Mouse (Mus musculus) frontal cortex, postnatal 36 days (tissue): ENCODE measurements around the gene Synj1.
A peak's percentile ranks its signal among the peaks of the same experiment; 100 is the strongest.

Experiments
- DNase-seq, 2 experiments: peaks; one replicate each; pipeline ENCODE4 v3.0.0; 2022; ENCODE audit warnings: low spot score in 2 of 2

The Synj1 gene

DNA sequence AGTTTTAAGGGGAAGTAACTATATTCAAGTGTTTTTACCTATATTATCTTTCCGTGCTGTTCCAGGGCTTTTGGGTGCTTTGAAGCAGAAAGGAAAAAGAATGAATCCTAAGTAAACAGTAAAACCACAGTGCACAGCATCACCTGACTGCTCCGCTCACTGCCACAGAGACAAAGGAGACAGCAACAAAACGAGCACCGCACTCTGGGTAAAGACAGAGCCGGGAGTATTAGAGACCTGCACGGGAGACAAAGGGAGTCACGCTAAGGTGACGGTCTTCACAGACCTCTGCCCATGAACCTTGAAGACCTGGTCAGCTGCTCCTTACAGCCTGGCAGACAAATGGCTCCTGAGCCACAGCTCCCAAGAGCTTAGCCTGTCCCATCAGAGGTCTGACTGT lies 64.1 kb downstream of the Synj1 start:
- no peak for DNase-seq

DNA sequence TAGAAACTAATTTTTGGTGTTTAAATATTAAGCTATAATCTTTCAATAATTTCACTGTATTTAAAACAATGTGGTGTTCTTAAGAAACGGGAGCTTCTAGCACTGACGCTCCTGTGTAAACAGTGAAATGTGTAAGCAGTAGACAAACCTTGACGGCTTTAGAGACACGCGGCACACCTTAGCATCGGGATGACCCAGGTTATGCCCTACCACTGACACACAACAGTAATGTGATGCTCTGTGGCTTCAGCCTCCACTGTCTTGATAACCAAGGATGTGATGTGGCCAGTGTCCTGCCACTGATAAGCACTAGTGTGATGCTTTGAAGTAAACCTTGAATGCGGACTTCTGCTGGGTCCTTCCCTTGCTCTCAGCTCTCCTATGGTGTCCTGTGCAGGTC lies 69.9 kb downstream of the Synj1 start:
- no peak for DNase-seq

DNA sequence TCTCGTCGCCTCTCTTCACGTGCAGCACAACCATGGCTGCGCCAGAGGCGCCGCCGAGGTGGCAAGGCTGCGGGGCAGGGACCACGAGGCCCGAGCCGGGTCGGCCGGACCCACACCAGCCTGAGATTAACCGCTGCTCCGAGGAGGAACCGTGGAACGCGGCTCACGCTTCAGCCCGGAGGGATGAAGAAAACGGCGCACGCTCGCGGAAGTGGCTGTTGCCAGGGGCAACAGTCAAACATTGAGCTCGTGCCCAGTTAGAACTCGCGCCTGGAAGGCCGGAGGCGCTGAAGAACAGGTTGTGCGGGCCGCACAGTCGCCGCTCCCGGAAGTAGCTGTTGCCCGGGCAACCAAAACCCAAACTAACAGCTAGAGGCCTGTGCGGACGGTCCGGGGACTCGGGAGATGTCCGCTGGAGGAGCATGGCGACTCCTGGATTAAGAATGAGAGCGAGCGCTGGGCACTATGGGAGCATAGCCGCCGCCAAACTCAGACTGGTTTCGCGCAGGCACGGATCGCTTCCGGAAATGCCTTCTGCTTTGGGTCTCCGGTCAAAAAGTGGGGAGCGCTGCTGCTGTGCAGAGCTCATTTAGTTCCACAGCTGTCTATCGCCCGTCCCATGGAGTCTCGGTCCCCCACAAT lies 76.3 kb downstream of the Synj1 start, which contains the start of gene Cfap298:
Gene Cfap298 (minus strand): TSS at position 428 of the 642 bp plus-strand sequence.
- peak; percentile 92 to 95 for DNase-seq

DNA sequence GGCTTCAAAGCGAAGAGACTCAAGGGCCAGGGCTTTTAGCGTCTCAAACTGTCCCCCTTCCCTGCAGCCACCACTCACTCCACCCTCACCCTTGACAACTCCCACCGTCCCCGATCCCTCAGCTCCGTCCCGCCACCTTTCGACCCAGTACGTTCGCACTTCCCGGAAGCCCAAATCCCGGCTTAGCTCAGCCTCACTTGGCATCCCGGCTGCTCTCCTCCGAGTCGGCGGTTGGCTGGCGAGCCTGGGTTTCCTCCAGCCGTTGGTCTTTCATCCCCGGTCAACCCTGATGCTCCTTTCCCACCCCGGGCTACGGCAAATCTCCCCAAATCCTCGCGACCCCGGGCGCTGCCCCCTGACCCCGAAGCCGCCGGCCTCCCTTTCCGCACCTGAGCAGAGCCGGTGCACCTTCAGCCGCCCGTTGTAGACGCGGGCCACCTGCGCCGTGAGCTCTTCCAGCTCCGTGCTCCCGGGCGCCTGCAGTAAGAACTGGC lies 76.9 kb downstream of the Synj1 start:
- no peak for DNase-seq

GRCm38 (mm10) chr16:90933534-90934176 lies 77.5 kb downstream of the Synj1 start:
- DNase-seq = no peak

DNA sequence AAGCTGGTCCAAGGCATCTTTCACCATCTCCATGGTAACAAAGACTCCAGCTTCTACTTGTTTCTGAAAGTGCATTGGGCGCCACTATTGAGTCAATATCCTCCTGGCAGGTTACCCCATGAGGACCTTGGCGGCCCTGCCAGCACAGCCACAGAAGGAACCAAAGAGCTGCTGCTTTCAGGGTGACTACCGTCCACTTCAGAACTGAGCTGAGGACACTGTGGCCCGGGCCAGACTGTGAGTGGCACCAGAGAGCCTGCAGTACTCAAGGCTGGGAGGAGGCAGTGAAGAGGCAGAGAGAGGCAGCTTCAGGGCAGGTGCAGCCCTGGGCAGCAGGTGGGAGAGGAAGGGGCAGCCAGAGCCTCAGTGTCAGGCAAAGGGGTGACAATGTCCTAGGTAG lies 83.7 kb downstream of the Synj1 start:
- no peak for DNase-seq

DNA sequence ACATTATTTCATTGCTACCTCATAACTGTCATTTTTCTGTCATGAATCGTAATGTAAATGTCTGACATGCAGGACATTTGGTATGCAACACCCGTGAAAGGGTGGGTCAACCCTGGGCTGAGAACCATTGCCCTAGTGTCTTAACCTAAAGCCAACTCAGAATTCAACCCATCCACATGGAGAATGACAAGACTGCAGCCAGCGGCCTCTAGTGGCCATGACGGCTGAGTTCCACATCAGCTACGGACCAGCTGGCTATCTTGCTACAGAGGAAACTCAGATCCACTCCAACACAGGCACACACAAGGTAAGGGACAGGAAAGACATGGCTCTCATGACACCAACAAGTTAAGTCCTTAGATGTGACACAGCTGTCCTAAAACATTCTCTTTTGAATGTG lies 85.6 kb downstream of the Synj1 start:
- DNase-seq = peak; percentile 52 to 71

GRCm38 (mm10) chr16:90924606-90925370 lies 86.3 kb downstream of the Synj1 start:
- no peak for DNase-seq

DNA sequence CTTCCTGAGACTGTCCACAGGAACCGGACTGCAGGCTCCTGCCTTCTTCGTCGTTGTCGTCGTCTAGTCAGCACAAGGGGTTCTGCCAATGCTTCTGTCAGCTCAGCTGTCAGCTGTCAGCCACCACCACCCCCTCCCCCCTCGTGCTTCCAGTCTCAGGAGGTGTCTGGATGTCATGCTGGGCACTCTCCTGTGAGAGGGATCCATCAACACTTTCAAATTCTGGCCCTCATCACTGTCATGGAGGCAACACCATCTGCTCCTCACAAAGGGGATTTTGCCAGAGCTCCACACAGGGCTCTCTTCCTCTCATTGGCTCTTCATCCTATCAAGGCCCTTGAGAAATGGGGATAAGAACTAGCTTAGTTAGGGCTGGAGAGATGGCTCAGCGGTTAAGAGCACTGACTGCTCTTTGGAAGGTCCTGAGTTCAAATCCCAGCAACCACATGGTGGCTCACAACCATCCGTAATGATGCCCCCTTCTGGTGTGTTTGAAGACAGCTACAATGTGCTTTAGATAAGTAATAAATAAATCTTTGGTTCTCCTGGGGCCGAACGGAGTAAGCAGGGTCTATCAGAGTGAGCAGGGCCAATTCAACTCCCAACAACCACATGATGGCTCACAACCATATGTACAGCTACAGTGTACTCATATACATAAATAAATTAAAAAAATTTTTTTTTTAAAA lies 89.5 kb downstream of the Synj1 start:
- DNase-seq = no peak

GRCm38 (mm10) chr16:90917156-90917555 lies 94.0 kb downstream of the Synj1 start:
- no peak for DNase-seq

DNA sequence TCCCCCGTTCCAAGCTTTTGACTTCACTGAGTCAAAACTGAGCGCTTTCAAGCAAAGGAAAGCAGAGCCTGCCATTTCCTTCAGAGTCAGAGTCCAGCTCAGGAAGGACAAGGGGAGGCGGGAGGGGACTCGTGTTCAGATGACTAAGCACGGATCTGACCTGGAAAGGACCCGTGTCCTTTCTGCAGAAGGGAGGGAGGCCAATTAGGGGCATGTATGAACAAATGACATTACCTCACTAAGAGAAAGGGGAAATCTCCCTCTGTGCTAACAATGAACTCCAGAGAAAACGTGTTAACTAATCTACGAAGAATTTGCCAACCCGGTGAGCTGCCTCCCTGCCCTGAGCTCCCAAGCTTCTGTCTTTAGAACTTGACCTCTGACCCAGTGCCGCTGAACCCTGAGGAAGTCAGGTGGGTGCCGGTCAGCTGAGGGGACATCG lies 95.0 kb downstream of the Synj1 start:
- DNase-seq = no peak

- no peak for DNase-seq
Measured at GRCm38 (mm10) chr16:90911766-90912165, 99.3 kb downstream of the Synj1 start.

DNA sequence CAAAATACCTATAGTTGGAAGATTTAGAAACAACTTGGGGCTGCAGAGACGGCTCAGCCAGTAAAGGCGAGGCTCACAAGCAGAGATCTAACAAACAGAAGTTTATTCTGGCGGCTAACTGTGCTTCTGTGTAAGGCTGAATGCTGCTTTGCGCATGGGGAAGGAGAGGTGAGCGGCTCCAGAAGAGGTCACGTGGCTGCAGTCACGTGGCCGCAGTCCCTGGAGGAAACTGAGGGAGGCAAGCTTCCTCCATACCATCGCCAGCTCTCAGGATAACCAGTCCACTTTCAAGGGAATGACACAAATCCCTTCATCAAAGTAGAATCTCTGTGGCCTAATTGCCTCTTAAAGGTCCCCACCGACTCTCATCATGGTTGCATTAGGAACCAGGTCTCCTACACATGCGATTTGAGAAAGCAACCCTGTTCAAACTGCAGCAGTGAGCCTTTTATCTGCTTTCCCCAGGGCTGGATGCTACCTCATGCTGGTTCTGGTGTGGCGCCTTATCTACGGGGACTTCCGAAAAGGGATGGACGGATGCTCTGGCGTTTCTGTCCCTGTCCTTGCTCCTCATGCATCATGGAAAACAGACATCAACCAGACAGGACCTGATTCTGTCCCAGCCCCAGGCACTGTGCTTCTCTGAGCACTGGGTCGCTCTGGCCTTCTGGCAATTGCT lies 100.1 kb downstream of the Synj1 start:
- DNase-seq = no peak

DNA sequence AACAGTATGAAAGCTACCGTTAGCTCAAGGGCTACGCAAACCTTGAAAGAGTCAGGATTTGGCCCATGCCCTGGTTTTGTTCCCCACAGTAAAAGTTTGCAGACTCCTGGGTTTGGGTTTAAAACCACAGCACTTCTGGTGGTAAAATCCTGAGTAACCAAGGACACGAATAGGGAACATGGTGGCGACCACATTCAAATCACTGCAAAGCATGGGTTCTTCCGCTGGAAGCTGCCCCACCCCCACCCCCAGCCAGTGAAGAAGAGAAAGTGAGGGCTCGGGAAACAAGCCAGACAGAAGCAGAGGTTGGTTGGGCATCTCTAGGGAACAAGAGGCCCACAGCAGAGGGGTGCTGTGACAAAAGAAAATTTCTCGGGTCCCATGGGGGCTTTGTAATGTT lies 103.9 kb downstream of the Synj1 start:
- DNase-seq = no peak

DNA sequence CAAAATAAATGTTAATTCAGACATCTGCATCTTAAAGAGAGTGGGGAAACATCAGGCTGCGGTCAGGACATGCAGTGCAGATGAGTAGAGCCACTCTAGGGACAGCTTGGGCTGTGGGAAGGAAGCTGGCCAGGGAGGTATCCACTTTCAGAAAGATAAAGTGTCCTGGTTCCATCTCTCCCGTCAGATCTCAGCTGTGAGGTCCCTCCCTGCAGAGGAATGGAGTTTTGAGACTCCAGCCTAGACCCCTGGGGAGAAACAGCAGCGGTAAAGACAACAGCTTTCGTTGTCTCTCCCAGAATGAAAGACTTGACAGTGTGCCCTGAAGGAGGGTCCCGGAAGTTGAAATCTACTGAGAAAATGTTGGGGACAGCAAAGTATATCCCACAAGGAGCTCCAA lies 107.8 kb downstream of the Synj1 start:
- no peak for DNase-seq

DNA sequence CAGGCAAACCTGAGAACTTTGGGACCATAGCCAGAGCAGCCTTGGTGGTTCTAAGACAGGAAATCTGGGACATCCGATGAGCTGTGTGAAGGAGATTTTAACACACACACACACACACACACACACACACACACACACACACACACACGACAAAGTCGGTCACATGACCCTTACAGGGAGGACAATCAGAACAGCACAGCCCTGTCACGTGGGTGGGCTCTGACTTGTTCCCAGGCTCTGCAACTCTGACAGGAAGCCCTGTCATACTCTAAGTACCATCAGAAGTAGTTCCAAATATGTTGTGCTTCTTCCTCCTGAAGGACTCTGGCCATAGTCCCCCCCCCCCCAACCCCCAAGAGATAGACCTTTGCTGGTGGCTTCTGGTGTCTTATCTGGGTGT lies 109.7 kb downstream of the Synj1 start:
- DNase-seq = no peak

- DNase-seq = no peak
Measured at GRCm38 (mm10) chr16:90899498-90899897, 111.6 kb downstream of the Synj1 start.

DNA sequence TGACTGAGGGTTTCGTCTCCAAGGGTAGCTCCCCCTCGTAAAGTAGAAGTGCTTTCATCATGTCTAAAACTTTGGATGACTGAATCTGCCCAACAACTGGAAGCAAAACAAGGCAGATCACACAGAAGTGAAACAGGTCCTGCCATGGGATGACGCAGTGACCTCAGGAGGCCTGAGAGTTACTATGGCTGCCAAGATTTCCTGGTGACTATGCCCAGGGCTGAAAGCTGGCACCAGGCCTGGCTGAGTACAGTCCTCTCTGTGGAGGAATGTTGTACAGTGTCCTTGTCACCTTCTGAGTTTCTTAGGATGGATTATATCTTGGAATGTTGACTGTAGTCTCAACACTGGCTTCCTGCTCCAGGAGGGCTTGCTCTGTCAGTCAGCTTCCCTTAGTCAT lies 113.5 kb downstream of the Synj1 start:
- DNase-seq = no peak

DNA sequence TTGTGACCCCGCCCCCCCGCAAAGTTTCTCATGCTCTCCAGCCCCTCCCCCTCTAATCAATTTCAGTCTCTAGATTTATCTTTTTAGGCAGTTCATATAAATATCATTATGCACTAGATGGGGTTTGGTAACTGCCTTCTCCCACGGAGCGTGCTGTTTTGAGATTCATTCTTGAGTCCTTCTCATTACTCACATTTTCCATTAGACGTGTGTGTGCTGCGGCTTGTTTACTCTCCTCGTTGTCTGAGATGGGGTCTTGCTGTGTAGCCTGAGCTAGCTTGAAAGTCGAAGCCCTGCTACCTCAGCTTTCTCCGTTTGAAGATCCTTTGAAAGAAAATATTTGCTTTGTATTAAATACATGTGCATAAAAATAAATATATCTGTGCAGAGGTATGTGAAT lies 117.3 kb downstream of the Synj1 start:
- DNase-seq = no peak

DNA sequence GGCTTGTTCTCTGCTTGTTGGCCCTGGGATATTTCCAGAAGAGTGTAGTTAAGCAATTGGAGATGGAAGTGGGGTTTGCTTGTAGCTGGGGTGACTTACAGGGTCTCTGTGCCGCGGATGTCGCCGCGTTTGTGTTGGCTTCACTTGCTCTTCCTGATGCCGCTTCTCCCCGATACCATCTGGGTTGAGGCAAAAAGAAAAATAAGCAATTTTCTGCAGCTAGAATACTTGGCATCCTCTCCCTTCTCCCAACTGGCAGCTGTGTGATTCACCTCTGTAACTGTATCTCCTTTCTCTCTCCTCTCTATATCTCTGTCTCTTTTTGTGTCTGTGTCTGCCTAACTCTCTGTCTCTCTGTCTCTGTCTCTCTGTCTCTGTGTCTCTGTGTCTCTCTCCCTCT lies 118.1 kb downstream of the Synj1 start:
- DNase-seq = no peak

- DNase-seq = no peak
Measured at GRCm38 (mm10) chr16:90892081-90892480, 119.0 kb downstream of the Synj1 start.

- no peak for DNase-seq
Measured at GRCm38 (mm10) chr16:90891601-90892000, 119.5 kb downstream of the Synj1 start.
